Mouse (Mus musculus) cerebellum, adult 11-12 months (tissue): Measurements from ENCODE around the gene Cd151.
"Not testable (repeated sequence)": the region's sequence is repeated elsewhere in the genome, so short reads cannot be mapped to it uniquely, and the experiment has no call there.

Experiments
- DNase-seq: peaks from one replicate; pipeline ENCODE4 v3.0.0; 2022

Cd151 gene

GRCm38 (mm10) chr7:141436523-141436892 lies 30.7 kb upstream of the Cd151 start:
- peak; percentile 48 for DNase-seq

GRCm38 (mm10) chr7:141437178-141438120 lies 29.7 kb upstream of the Cd151 start, which contains the start of gene Slc25a22:
Gene Slc25a22 (minus strand): TSS chr7:141437892.
- peak; percentile 88 for DNase-seq

GRCm38 (mm10) chr7:141438201-141438968 lies 28.8 kb upstream of the Cd151 start:
- DNase-seq, result peak; percentile 94

- DNase-seq, result peak; percentile 61
Observed at GRCm38 (mm10) chr7:141439140-141439679, 28.0 kb upstream of the Cd151 start.

- DNase-seq, result peak; percentile 70
Observed at GRCm38 (mm10) chr7:141439811-141440210, 27.4 kb upstream of the Cd151 start.

GRCm38 (mm10) chr7:141440613-141441012 lies 26.6 kb upstream of the Cd151 start:
- DNase-seq, result peak; percentile 83

- peak; percentile 60 for DNase-seq
Observed at GRCm38 (mm10) chr7:141441460-141441859, 25.7 kb upstream of the Cd151 start.

GRCm38 (mm10) chr7:141442199-141442598 lies 25.0 kb upstream of the Cd151 start:
- DNase-seq, result peak; percentile 47

GRCm38 (mm10) chr7:141443081-141443821 lies 23.9 kb upstream of the Cd151 start:
- peak; percentile 63 for DNase-seq

- DNase-seq, result peak; percentile 42
Observed at GRCm38 (mm10) chr7:141443828-141444237, 23.4 kb upstream of the Cd151 start, which contains the start of gene Pidd1. Gene Pidd1 (minus strand): TSS chr7:141444025.

GRCm38 (mm10) chr7:141446374-141446773 lies 20.8 kb upstream of the Cd151 start:
- DNase-seq, result not testable (repeated sequence)

- peak; percentile 92 for DNase-seq
Observed at GRCm38 (mm10) chr7:141447110-141447991, 19.8 kb upstream of the Cd151 start, which contains the start of gene Rplp2. Gene Rplp2 (plus strand): TSS chr7:141447370.

GRCm38 (mm10) chr7:141451928-141452327 lies 15.3 kb upstream of the Cd151 start:
- peak; percentile 33 for DNase-seq

GRCm38 (mm10) chr7:141453636-141454035 lies 13.6 kb upstream of the Cd151 start:
- peak; percentile 34 for DNase-seq

- DNase-seq, result peak; percentile 90
Observed at GRCm38 (mm10) chr7:141454967-141455551, 12.1 kb upstream of the Cd151 start, which contains the start of gene Pnpla2. Gene Pnpla2 (plus strand): TSS chr7:141455198.

- DNase-seq, result peak; percentile 82
Observed at GRCm38 (mm10) chr7:141455610-141456314, 11.4 kb upstream of the Cd151 start.

GRCm38 (mm10) chr7:141456739-141457138 lies 10.5 kb upstream of the Cd151 start:
- no peak for DNase-seq

- DNase-seq, result peak; percentile 60
Observed at GRCm38 (mm10) chr7:141457236-141457635, 10.0 kb upstream of the Cd151 start.

- DNase-seq, result peak; percentile 75
Observed at GRCm38 (mm10) chr7:141457986-141458660, 9.1 kb upstream of the Cd151 start.
